Mouse (Mus musculus) megakaryocyte, embryonic 14.5 days (primary cell): ENCODE measurements at regions not wholly inside any gene's neighbourhood (a gene's known extent, or its start where the extent isn't known, plus 50 kb on each side); places are given as distances from the start of the nearest gene placed in this dataset.

Source experiments
- FLI1 ChIP-seq: IDR thresholded peaks from 2 replicates; pipeline ENCODE4 v1.6.1; 2012; ENCODE audit warnings: low read length, inconsistent platforms, mixed read lengths
- GATA1 ChIP-seq: IDR thresholded peaks from 3 replicates; pipeline ENCODE4 v1.6.1; 2012; ENCODE audit warnings: mixed read lengths, low read length, inconsistent platforms, borderline replicate concordance

DNA sequence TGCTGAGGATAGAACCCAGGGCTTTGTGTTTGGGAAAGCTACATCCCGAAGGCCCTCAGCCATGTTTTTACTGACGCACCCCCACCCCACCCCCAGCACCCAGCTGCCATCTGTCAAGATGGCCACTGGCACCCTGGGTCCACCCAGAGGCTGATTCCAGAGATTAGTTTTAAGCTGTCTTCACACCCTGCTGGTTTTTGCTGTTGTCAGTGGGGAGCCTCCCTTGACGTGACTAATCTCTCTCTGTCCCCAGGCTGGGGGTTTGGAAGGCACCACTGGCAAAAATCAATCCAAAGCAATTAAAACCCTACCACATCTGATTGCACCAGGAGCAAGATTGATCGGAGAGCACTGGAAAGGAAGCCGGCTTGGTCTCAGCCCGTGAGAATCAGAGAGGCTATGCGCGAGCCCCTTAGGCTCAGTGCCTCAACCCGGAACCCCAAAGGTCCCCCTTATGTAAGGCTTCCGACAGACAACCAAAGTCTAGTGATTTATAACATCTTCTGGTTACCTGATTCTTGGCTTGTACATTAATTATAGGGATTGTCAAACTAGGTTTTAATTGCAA, 59.7 kb upstream of the Kazn start:
- TF ChIP-seq FLI1 (no peak), GATA1 (no peak)
